Mouse (Mus musculus) testis, adult 2 months (tissue): ENCODE results near the gene Smc3.

Source experiments
- CTCF ChIP-seq: fragments of 200-500 bp; IDR thresholded peaks from 2 replicates; pipeline ENCODE4 v1.5.1; 2012; ENCODE audit warnings: low read depth, mild to moderate bottlenecking, inconsistent platforms, low read length, moderate library complexity; ENCODE audit not compliant: control insufficient read depth, insufficient read depth, insufficient replicate concordance
- POLR2A ChIP-seq: fragments of 200-500 bp; IDR thresholded peaks from 2 replicates; pipeline ENCODE4 v1.6.1; 2012; ENCODE audit warnings: low read depth, mild to moderate bottlenecking, inconsistent platforms, low read length, moderate library complexity; ENCODE audit not compliant: control insufficient read depth

GRCm38 (mm10) chr19:53671432-53671831, 71.2 kb downstream of the Smc3 start:
- TF ChIP-seq POLR2A = no peak
- no peak for TF ChIP-seq CTCF
